Mouse (Mus musculus): ENCODE results near the gene Atp5g2. TPM values are rescaled to one million over a fixed set of nuclear protein-coding genes. Genes with fewer than 3 reads are reported as not detected.
"Not testable (repeated sequence)": the region's sequence is repeated elsewhere in the genome, so short reads cannot be mapped to it uniquely, and the experiment has no call there.

Gene Atp5g2
- total RNA-seq, 2 experiments from 2014 or later = 28.6 to 29.3 TPM

GRCm38 (mm10) chr15:102669571-102669970 lies 2.6 kb downstream of the Atp5g2 start:
- no peak for DNase-seq

DNA sequence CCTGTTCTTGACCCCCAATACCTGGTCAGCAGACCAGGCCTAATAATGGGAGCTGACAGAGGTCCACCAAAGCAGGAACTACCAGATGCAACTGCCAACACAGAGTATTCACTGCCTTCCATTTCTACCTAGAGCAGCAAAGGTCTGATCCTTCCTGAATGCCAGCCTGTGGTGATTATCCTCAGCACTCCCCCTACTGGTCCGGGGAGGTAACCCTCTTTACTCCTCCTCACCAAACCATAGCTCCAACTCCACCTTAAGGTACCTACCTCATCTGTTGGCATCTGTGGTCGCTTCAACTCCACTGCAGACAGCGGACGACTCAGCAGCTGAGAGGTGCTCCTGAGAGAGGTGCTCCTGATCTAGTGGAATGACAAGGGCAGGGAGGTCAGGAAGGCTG lies 6.7 kb downstream of the Atp5g2 start:
- peak; percentile 42 for DNase-seq

- DNase-seq = no peak
These were observed 8.3 kb downstream of the Atp5g2 start for GRCm38 (mm10) chr15:102663825-102664224.

DNA sequence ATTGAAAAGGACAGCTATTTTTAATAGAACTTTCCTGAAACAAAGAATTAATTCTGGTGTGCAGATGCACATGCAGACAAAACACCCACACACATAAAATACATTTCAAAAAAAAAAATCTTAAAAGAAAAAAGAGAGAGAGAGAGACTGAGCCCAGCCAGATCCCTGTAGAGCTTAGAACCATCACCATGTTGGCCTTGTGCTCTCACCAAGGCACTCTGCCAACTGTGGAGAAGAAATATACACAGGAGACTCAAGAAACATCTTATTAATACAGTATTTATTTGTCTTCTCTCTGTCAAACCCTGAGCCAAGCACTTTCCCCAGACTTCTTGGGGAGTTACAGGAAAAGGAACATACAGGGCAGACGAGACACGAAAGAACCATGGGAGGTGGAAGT lies 9.6 kb downstream of the Atp5g2 start:
- not testable (repeated sequence) for DNase-seq

GRCm38 (mm10) chr15:102657926-102658381 lies 14.2 kb downstream of the Atp5g2 start:
- DNase-seq = no peak

GRCm38 (mm10) chr15:102656658-102657057 lies 15.5 kb downstream of the Atp5g2 start:
- no peak for DNase-seq

- DNase-seq = not testable (repeated sequence)
These were observed 20.1 kb downstream of the Atp5g2 start for GRCm38 (mm10) chr15:102651928-102652660.

- no peak for DNase-seq
These were observed 21.0 kb downstream of the Atp5g2 start for GRCm38 (mm10) chr15:102651107-102651506.

GRCm38 (mm10) chr15:102635817-102636216 lies 36.3 kb downstream of the Atp5g2 start:
- DNase-seq = no peak

DNA sequence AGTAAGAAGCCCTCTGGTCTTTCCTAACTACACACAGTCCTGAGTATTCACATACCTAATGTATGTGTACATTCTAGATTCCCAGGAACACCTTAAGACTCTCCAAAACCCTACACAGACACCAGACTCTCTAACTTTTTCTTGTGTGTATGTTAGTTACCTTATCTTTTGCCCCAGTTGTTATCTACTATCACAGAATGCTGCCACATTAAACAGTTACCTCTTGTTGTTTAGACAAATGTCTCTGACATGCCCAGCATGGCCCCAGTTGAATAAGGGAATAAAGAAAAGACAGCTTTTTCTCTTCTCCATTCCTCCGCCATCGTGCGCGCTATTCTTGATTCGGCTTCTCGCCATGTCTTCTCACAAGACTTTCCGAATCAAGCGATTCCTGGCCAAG lies 37.5 kb downstream of the Atp5g2 start:
- no peak for DNase-seq

DNA sequence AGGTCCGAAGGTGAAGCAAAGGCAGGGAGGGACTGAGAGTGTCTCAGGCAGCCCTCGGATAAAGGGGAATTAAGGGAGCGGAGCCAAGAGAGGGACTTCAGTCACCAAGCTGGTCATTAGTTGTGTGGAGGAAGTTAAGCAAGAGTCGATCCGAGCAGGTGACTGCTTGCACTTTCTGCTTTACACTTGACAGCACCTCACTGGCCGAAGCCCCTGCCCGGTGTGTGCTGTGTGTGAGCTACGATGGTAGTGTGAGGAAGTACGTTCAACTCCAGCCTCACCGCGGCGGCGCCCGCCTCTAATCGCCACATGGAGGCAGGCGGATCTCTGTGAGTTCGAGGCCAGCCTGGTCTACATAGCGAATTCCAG lies 46.5 kb downstream of the Atp5g2 start:
- no peak for DNase-seq

DNA sequence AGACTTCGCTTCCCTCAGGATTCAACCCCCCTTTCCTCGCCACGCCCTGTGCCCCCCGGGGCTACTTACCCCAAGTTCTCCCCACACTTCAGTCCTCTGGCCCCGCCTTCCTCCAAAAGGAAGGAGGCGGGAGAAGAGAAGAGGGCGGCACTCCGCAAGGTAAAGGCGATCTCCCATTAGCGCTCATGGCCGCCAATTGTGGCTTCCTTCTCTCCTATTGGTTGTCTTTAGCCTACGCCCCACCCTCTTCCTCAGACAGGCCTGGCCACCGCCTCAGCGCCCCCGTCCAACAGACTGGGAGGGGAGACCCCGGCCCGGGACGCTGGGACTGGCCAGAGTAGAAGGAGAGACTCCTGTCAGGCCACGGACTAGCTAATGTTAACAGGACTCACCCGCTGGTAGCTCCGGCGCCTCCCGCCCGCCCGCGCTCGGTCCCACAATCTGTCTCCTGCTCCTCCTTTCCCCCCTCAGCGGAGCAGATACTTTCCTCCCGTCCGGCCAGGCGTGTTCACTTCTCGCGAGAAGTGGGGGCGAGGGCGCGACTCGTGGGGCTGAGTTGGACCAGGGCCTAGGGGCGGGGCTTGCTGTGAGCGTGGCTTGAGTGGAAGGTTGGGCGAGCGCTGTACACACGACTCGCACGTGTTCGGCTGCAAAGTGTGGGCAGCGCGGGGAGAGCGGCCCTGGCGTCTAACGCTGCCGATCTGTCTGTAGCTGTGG lies 47.0 kb downstream of the Atp5g2 start, which contains the start of the genes Gm28047 and Atf7:
Gene Gm28047 (minus strand): TSS at position 98 of the 717 bp plus-strand sequence.
Gene Atf7 (minus strand): TSS at position 495 of the 717 bp plus-strand sequence.
- DNase-seq = peak; percentile 99

- DNase-seq = peak; percentile 8
These were observed 47.7 kb downstream of the Atp5g2 start for GRCm38 (mm10) chr15:102624291-102624969.

DNA sequence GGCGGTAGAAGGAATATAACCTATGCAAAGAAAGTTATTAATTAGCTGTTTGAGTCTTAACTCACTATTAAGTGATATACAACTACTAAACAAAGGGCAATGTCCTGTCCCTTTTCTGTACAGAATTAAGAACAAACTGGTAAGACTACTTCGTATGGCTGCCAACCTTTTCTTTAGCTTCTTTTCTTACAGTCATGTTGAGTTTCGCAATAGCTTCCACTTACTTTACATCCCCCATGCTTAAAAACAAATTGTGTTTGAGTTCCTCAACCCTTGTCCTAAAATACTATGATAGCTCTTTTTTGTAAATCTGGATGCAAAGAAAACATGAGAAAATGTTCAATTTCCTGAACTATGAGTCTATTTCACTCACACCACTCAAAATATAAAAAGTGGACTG lies 49.0 kb downstream of the Atp5g2 start:
- no peak for DNase-seq

DNA sequence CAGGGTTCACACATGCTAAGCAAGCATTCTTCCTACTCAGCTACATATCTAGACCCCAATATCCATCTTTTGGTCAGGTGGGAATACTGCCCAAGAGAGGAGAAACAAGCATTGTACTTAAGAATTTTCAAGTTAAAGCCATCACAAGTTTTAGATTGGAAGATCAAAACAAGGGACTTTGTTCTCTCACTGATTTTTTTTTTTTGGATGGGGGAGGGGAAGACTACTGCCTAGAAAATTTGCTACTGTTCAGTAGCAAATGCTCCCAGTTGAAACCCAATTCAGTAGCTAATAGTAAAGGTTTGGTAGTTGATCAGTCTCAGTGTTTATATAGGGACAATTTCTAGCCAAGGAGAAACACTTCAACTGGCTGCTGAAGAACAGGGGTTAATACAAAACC lies 49.6 kb downstream of the Atp5g2 start:
- no peak for DNase-seq

DNA sequence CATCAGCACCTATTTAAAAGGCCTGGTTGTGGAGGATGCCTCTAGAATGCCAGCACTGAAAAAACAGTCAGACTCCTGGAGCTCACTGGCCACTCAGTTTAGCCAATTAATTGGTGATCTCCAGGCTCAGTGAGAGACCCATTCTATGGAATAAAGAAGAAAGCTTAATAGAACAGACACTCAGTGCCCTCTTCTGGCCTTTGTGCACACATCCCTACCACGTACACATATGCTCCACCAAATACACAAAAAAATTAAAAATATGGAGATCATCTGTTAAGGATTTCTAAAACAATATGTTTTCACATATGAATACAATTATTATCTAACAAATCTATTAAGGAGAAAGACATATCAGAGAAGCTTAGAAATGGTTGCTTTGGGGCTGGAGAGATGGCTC lies 51.4 kb downstream of the Atp5g2 start:
- DNase-seq = no peak

DNA sequence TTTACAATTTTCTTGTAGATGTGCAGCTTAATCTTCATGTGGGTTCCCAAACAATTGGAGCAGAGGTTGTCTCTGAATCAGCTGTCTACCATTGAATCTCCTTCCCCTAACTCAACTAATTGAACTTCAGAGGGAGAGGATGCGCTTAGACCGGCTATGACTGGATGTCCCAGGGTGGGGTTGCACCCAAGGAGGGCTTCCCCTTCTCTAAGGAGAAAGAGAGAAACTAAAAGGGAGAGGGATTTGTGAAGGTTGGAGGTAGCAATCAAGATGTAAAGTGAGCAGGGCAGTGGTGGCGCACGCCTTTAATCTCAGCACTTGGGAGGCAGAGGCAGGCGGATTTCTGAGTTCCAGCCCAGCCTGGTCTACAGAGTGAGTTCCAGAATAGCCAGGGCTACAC lies 52.7 kb downstream of the Atp5g2 start:
- no peak for DNase-seq

GRCm38 (mm10) chr15:102617654-102618053 lies 54.5 kb downstream of the Atp5g2 start:
- no peak for DNase-seq

GRCm38 (mm10) chr15:102616174-102616573 lies 56.0 kb downstream of the Atp5g2 start:
- DNase-seq = no peak

DNA sequence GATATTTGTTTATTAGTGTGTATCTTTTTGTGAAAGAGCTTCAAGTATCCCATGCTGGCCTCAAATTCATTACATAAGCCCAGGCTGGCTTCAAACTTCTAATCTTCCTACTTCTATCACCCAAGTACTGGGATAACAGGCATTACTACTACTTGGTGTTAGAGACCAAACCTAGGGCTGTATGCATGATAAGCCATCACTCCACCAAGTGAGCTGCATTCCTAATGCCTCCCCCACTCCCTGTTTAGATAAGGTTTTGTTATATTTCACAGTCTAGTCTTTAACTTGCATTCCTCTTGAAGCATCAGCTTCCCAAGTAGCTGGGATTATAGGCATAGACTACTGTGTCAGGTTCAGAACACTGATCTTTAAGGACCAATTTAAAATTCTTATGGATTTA lies 57.9 kb downstream of the Atp5g2 start:
- no peak for DNase-seq

DNA sequence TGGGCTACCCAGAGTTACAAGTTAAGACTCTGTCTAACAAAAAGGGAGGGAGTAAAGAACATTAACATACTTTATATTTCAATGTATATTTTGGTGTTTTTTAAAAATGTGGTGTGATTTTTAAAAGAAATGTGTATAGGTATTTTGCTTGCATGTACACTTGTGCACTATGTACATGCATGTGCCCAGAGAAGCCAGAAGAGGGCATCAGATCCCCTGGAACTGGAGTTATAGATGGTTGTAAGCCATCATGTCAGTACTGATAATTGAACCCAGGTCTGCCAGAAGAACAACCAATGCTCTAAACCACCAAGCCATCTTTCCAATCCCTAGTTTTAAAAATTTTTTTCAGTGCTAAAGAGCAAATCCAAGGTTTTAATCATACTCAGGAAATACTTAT lies 59.2 kb downstream of the Atp5g2 start:
- no peak for DNase-seq

Data from gastrocnemius, postnatal 25 days (tissue).